Mouse (Mus musculus) heart, adult 2 months (tissue): ENCODE results near the gene Setx.

Experiments used
- CTCF ChIP-seq: fragments of 200-600 bp; IDR thresholded peaks from 2 replicates; pipeline ENCODE4 v1.8.1; 2022; ENCODE audit warnings: antibody characterized with exemption, mild to moderate bottlenecking, moderate library complexity
- EP300 ChIP-seq: fragments of 200-500 bp; IDR thresholded peaks from 2 replicates; pipeline ENCODE4 v1.6.1; 2011; ENCODE audit warnings: low read depth, low read length, control low read depth; ENCODE audit not compliant: insufficient read depth
- POLR2A ChIP-seq: fragments of 200-500 bp; IDR thresholded peaks from 2 replicates; pipeline ENCODE4 v1.6.1; 2011; ENCODE audit warnings: mild to moderate bottlenecking, low read depth, low read length, control low read depth; ENCODE audit not compliant: insufficient read depth

DNA sequence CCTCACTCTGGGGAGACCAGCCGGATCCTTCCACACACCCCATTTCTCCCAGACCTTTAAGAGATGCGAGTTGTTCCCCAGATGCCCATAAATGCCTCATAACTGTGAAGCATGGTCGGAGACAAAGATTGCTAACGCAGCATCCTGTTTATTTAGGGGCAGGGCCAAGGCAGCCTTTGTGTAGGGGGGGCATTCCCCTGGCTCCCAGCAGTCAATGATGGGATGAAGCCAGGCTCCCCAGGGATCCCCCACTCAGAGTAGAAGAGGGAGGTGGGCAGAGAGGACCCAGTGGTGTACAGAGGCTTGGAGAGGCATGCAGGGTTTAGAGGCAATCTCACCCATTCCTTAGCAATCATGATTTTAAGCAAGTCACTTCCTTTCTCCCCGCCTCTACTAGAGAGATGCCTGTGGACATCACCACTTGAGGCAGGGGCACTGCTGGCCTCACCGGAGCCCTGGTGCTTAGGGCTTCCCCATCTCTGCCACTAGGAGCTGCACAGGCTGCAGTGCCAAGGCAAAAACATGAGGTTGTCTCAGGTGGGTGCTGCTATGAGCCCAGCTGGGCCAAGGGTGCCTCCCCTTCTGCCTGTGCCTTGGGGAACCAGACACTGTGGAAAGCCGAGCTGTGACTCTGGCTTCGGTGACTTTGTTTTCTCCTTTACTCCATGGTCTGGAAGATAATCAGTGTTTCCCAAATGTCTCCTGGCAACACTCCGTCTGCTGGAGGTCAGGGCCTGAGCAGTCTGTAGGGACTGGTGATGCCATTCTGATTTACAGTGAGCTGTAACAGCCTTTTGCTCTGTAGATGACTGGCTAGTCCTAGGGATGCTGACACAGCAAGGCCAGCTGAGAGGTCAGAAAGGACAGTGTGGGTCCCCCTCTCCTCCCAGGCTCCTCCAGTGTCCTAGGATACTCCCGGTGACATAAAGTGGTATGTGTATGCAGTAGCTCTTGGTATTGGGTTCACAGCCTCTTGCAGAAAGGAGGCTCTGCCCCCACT is 67.5 kb downstream of the Setx start:
- peak; percentile 11; the same call in 1 of the 2 replicates for TF ChIP-seq CTCF
- TF ChIP-seq POLR2A = no peak
- no peak for TF ChIP-seq EP300
